Mouse (Mus musculus) forebrain, postnatal 0 days (tissue): ENCODE measurements at regions not wholly inside any gene's neighbourhood (a gene's known extent, or its start where the extent isn't known, plus 50 kb on each side); places are given as distances from the start of the nearest gene placed in this dataset.

Source experiments
- ATAC-seq: fragments of 200-750 bp; cut with Nextera tagmentation; 2 replicates; pipeline ENCODE4 v1.8.0; 2017; ENCODE audit warnings: mild to moderate bottlenecking, moderate library complexity
- DNase-seq: peaks from one replicate; pipeline ENCODE4 v3.0.0-alpha.2; 2015
- H3K27ac ChIP-seq: fragments of 300-500 bp; sonication (generic); 2 replicates; pipeline ENCODE4 v1.5.1; 2014; ENCODE audit warnings: low read depth, mild to moderate bottlenecking, antibody characterized with exemption, low read length, moderate library complexity, mixed read lengths
- H3K27me3 ChIP-seq: fragments of 300-500 bp; sonication (generic); 2 replicates; pipeline ENCODE4 v1.6.1; 2014; ENCODE audit warnings: mild to moderate bottlenecking, low read length, mixed read lengths; ENCODE audit not compliant: insufficient read depth
- H3K36me3 ChIP-seq: fragments of 300-500 bp; sonication (generic); 2 replicates; pipeline ENCODE4 v1.6.1; 2014; ENCODE audit warnings: mild to moderate bottlenecking, moderate library complexity; ENCODE audit not compliant: insufficient read depth
- H3K4me1 ChIP-seq: fragments of 300-500 bp; sonication (generic); 2 replicates; pipeline ENCODE4 v1.6.1; 2014; ENCODE audit warnings: antibody characterized with exemption; ENCODE audit not compliant: insufficient read depth
- H3K4me2 ChIP-seq: fragments of 300-500 bp; sonication (generic); 2 replicates; pipeline ENCODE4 v1.6.1; 2014; ENCODE audit warnings: low read depth, mild to moderate bottlenecking, moderate library complexity
- H3K4me3 ChIP-seq: fragments of 300-500 bp; sonication (generic); 2 replicates; pipeline ENCODE4 v1.5.1; 2014; ENCODE audit warnings: low read depth, low read length, mixed read lengths
- H3K9ac ChIP-seq: fragments of 300-500 bp; sonication (generic); 2 replicates; pipeline ENCODE4 v1.6.1; 2014; ENCODE audit warnings: mild to moderate bottlenecking
- H3K9me3 ChIP-seq: fragments of 300-500 bp; sonication (generic); 2 replicates; pipeline ENCODE4 v1.6.1; 2016; ENCODE audit warnings: low read length
- CTCF ChIP-seq: sonication (generic); IDR thresholded peaks from 2 replicates; pipeline ENCODE4 v1.5.1; 2016; ENCODE audit warnings: antibody characterized with exemption, control low read depth, low read depth
- WGBS: fragments of 180-500 bp; shearing (Covaris S2); extraction: QIAGEN DNeasy Blood & Tissue Kit; methylation state at CpG from one replicate; pipeline ENCODE4 v1.1.7; 2014; 5-methylcytosine and 5-hydroxymethylcytosine counted together

DNA sequence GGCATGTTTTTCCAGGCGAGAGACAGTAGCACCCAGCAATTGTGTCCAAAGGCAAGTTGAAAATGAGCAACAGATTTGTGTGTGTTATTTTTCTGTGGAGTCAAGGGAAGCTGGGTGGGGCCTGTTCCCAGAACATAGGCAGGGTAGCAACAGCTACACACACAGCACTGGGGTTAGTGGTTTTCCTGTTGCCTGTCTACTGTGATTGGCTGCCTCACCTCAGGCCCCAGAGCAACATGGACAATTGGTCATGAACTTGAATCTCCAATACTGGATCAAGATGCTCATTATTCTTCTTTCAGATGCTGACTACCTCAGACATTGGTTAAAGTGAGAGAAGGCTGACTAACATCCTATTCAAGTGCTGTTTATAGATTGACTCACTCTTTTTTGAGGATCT is 188.9 kb downstream of the Gm5426 start:
- WGBS, result 93% methylated on average over 1 of the region's 1 CpGs
- Histone ChIP-seq H3K9me3 (no peaks in the 10 kb centered on the region), H3K27me3 (no peaks in the 10 kb centered on the region), H3K36me3 (no peaks in the 10 kb centered on the region), H3K27ac (no peak overlapping the region), H3K4me1 (no peaks in the 10 kb centered on the region), H3K4me3 (no peak overlapping the region), H3K4me2 (no peak overlapping the region), H3K9ac (no peak overlapping the region)
- DNase-seq, result no peak
- no peak for TF ChIP-seq CTCF
- no peak for ATAC-seq

DNA sequence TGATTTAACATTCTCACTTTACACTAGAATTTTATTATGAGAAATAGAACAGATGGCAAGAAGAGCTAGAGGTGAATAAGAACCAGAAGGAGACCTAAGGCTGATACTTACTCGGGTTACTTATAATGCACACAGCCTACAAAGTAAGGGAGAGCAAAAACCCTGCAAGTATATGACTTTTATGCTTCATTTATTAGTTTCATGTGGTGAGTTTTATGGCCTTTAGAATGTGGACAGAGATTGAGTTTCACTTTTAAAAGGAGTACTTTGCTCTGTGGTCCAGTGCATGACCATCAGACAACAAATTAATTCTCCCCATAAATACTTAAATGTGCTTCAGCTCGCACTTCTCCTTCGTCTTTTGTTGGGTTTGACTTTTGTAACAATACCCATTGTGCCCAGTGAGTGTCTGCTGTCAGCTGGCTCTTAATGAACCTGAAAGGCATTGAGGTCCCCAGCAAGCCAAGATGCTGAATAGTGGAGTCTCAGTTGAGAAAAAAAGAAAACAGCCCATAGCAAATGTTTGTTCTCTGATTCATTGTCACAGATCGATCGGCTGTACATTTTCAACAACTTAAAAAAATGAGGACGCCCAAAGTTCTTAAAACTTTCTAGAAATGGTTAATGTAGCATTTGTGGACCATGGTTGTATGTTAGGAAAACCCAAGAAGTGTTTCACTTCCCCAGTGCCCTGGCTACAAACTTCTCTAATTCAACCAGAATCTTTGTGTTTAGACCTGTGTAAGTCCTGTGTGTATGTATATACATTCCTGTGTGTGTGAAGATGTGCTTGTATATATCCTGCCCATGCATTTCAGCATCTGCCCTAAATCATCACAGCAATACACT is 194.5 kb downstream of the Gm5426 start:
- Histone ChIP-seq H3K4me1 (no peaks in the 10 kb centered on the region), H3K27ac (no peak overlapping the region), H3K9me3 (no peaks in the 10 kb centered on the region), H3K36me3 (no peaks in the 10 kb centered on the region), H3K4me2 (no peak overlapping the region), H3K9ac (no peak overlapping the region), H3K27me3 (no peaks in the 10 kb centered on the region), H3K4me3 (no peak overlapping the region)
- WGBS, result 52% methylated on average over 6 of the region's 6 CpGs
- ATAC-seq, result no peak
- DNase-seq, result no peak
- no peak for TF ChIP-seq CTCF

DNA sequence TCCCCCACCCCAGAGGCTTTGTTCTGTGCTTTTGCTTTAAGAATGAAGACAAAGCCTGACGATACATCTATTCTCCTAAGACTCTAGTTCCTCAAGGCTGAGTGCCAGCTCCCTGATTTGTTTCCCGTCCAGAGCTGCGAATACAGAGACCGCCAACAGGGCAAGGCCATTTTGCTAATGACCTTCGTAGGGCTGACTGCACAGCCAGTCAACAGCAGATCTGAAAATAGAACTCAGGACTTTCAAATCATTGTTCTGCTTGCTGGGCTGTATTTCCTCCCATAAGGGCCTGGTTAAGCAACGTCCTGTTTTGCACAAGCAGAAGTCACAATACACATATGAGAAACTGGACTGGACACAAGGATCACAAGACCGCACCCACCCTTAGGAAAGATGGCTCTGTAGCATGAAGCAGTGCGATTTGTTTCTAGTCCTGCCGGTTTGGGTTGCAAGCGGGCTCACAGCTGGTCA is 196.4 kb downstream of the Gm5426 start:
- 0 out of 2 replicates have a peak, but pooled peaks cover 3% of the 10 kb centered on the region for H3K4me1 ChIP-seq
- H3K4me2 ChIP-seq, result no peak overlapping the region
- no peaks in the 10 kb centered on the region for H3K36me3 ChIP-seq
- no peak for ATAC-seq
- no peaks in the 10 kb centered on the region for H3K9me3 ChIP-seq
- no peak overlapping the region for H3K27ac ChIP-seq
- H3K9ac ChIP-seq, result no peak overlapping the region
- DNase-seq, result peak; percentile 24
- H3K4me3 ChIP-seq, result no peak overlapping the region
- TF ChIP-seq CTCF, result no peak
- H3K27me3 ChIP-seq, result no peaks in the 10 kb centered on the region
- WGBS, result 53% methylated on average over 10 of the region's 10 CpGs

DNA sequence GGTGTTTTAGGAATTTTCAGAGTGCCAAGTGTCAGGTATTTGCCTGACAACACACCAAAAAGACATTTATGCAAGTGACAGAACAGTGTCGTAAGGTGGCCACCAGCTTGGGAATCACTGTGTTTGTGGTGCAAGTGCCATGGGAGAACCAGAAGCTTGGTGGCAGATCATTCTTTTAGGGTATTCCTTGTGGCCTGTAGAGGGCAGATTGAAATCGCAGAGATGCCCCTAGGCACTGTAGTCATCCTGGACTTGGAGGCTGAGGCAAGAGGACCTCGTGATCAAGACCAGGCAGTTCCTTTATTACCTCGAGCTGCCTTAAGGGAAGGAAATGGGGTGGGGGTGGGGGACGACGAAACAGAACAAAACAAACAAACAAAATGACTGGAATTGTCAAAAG is 196.8 kb downstream of the Gm5426 start:
- Histone ChIP-seq H3K36me3 (no peaks in the 10 kb centered on the region), H3K4me2 (no peak overlapping the region), H3K4me1 (0 out of 2 replicates have a peak, but pooled peaks cover 3% of the 10 kb centered on the region), H3K27me3 (no peaks in the 10 kb centered on the region), H3K4me3 (no peak overlapping the region), H3K9me3 (no peaks in the 10 kb centered on the region), H3K9ac (no peak overlapping the region), H3K27ac (no peak overlapping the region)
- DNase-seq (no peak), ATAC-seq (no peak)
- WGBS, result 83% methylated on average over 6 of the region's 6 CpGs
- no peak for TF ChIP-seq CTCF

DNA sequence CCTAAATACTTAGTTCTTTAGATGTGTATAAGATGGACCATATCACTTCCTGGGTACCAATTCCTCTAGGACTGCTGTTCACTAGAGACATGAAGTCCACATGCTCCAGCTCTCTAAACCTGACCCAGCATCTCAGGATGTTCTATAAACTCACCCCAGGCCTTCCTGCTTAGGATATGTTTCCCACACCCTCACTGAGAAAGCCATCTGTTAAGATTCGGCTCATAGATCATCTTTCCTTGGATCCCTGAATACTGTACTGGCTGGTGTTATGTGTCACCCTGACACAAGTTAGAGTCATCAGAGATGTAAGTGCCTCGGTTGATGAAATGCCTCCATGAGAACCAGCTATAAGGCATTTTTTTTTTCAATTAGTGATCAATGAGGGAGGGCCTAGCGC is 199.9 kb downstream of the Gm5426 start:
- no peak for DNase-seq
- WGBS, result 87% methylated on average over 3 of the region's 3 CpGs
- no peak for ATAC-seq
- Histone ChIP-seq H3K4me3 (no peak overlapping the region), H3K4me1 (0 out of 2 replicates have a peak, but pooled peaks cover 3% of the 10 kb centered on the region), H3K27me3 (no peaks in the 10 kb centered on the region), H3K27ac (no peak overlapping the region), H3K4me2 (no peak overlapping the region), H3K36me3 (no peaks in the 10 kb centered on the region), H3K9ac (no peak overlapping the region), H3K9me3 (no peaks in the 10 kb centered on the region)
- no peak for TF ChIP-seq CTCF

DNA sequence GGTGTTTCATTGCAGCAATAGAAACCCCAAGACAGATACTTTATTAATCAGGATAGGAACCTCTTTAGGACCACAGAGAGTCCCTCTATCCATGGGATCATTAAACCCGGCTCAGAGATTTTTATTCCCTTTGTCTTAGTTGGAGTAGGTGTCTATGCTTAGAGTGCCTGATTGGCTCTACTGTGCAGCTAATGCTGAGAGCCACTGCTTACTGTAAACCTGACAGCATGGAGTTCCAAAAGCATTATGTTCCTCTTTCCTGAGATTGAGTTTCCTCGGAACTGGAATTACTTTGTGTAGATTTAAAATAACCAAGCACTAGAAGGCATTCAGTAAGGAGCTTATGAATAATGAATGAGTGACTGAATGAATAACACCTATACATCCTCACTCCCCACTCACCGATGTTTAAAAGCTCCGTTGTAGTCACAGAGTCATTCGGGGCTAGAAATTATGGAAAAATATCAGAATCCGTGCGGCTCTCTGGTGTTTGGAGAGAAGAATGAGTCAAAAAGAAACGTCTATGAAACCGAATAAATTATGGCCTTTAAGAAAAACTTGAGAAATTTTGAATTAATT is 200.8 kb downstream of the Gm5426 start:
- Histone ChIP-seq H3K4me3 (no peak overlapping the region), H3K9me3 (no peaks in the 10 kb centered on the region), H3K4me1 (0 out of 2 replicates have a peak, but pooled peaks cover 3% of the 10 kb centered on the region), H3K9ac (no peak overlapping the region), H3K4me2 (no peak overlapping the region), H3K27me3 (no peaks in the 10 kb centered on the region), H3K27ac (no peak overlapping the region), H3K36me3 (no peaks in the 10 kb centered on the region)
- 32% methylated on average over 9 of the region's 9 CpGs for WGBS
- DNase-seq, result no peak
- no peak for TF ChIP-seq CTCF
- no peak for ATAC-seq

DNA sequence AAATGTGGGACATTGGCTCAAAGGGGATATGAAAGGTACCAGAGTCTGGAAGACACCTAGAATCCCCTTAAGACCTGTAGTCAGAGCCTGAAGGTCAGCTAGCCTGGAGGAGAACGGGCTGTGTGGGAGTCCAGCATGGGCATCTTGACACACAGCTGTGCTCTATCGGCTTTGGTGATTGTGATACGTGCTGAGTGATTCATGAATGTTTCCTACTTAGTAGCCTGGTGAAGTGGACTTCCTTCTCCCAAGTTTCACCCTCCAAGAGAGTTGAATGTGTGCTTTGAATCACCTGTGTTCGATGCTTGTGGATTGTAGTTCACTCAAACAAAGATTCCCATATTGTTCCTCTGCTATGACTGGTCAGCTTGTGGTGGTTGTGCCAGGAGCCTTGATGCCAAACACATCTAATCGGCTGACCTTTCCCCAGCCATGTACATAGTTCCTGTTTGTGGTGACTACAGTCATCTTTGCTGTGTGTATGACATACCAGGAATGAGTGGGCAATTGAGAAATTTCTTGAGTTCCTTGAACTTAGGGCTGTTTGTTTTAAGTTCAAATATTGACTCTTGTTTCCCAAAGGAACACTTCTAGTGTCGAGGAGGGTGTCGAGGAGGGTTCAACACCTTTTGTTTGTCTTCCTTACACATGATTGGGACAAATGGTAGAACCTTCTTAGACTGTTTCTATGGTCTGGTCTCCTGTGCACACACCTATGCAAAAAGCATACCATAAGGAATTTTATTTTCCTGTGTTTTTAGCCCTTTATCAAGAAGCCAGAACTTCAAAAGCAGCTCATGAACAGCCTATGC is 201.6 kb downstream of the Gm5426 start:
- Histone ChIP-seq H3K4me1 (0 out of 2 replicates have a peak, but pooled peaks cover 3% of the 10 kb centered on the region), H3K27me3 (no peaks in the 10 kb centered on the region), H3K27ac (no peak overlapping the region), H3K4me3 (no peak overlapping the region), H3K4me2 (no peak overlapping the region), H3K9me3 (no peaks in the 10 kb centered on the region), H3K9ac (no peak overlapping the region), H3K36me3 (no peaks in the 10 kb centered on the region)
- 90% methylated on average over 7 of the region's 7 CpGs for WGBS
- no peak for DNase-seq
- no peak for ATAC-seq
- TF ChIP-seq CTCF, result no peak
